Mouse (Mus musculus) c-Kit-positive CD71-negative TER-119-negative erythroid progenitor cells, embryonic 14.5 days (primary cell): ENCODE measurements around the gene Nifk.

Experiments used
- DNase-seq: peaks from one replicate; pipeline ENCODE4 v3.0.0-alpha.2; 2013; ENCODE audit warnings: low read depth

Nifk gene

DNA sequence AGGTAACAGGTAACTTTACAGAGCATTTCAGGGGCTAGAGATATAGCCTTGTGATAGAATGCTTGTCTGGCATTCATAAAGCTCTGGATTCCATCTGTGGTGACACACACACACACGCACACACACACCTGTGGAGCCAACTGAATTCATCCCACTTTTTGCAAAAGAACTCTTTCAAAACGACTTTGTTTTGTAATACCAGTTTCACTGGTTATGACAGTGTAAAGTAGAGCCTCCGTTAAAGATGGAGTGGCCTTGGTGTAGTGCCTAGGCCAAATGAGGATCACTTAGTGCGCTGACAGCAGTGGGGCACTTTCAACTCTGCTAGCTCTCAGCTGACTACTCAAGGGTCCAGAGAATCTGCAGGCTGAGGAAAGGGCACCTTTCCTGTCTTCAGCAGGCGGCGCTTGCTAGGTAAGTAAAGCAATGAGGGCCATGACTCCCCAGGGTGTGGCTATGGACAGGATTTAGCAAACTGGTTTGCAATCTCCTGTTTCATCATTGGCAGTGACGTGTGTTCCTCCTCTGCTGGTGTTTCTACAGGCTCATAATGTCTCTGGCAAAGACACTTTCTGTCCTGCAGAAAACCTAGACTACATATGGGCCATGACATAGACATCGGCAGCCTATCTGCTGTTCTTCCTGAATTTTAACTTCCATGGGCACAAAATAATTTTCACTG lies 58.6 kb downstream of the Nifk start:
- peak; percentile 13 for DNase-seq
